Mouse (Mus musculus): Measurements from ENCODE around the gene Plac8. TPM values are rescaled to one million over a fixed set of nuclear protein-coding genes. Genes with fewer than 3 reads are reported as not detected.
A peak's percentile ranks its signal among the peaks of the same experiment; 100 is the strongest.

Gene Plac8
- polyA plus RNA-seq (2016; fragmentation: Nextera tagmentation; extraction: Ambion mirVana): 2.5 and 2.7 TPM in 2 replicates

GRCm38 (mm10) chr5:100572069-100572468 lies at the start of gene Plac8:
Gene Plac8, minus strand, starts transcription at chr5:100572245.
- no peaks in the 10 kb centered on the region for H3K36me3 ChIP-seq
- H3K27me3 ChIP-seq (ENCODE audit: low read depth, poor library complexity, severe bottlenecking): no peaks in the 10 kb centered on the region
- no peak within 1 kb of the TSS for H3K4me3 ChIP-seq
- 40% methylated on average over 7 of the region's 7 CpGs for WGBS
- no peaks in the 10 kb centered on the region for H3K4me1 ChIP-seq
- no peak for DNase-seq (ENCODE audit: low spot score)
- no peak within 1 kb of the TSS for H3K27ac ChIP-seq (replicated peaks)
- no peaks in the 10 kb centered on the region for H3K9me3 ChIP-seq (replicated peaks)

GRCm38 (mm10) chr5:100620952-100621351 lies 48.9 kb upstream of the Plac8 start:
- WGBS: 62% methylated on average over 9 of the region's 9 CpGs
- DNase-seq (ENCODE audit: low spot score): peak; percentile 17
- Histone ChIP-seq H3K27ac (replicated peaks) (no peak overlapping the region), H3K27me3 (ENCODE audit: low read depth, poor library complexity, severe bottlenecking) (no peaks in the 10 kb centered on the region), H3K4me3 (no peak overlapping the region), H3K36me3 (no peaks in the 10 kb centered on the region), H3K9me3 (replicated peaks) (no peaks in the 10 kb centered on the region), H3K4me1 (peaks cover 9% of the 10 kb centered on the region)

GRCm38 (mm10) chr5:100619586-100620275 lies 47.7 kb upstream of the Plac8 start:
- WGBS: 94% methylated on average over 15 of the region's 15 CpGs

GRCm38 (mm10) chr5:100613896-100614768 lies 42.1 kb upstream of the Plac8 start:
- H3K27me3 ChIP-seq (ENCODE audit: low read depth, poor library complexity, severe bottlenecking): no peaks in the 10 kb centered on the region
- no peaks in the 10 kb centered on the region for H3K36me3 ChIP-seq
- no peaks in the 10 kb centered on the region for H3K4me1 ChIP-seq
- no peak overlapping the region for H3K4me3 ChIP-seq
- no peak overlapping the region for H3K27ac ChIP-seq (replicated peaks)
- H3K9me3 ChIP-seq (replicated peaks): no peaks in the 10 kb centered on the region
- WGBS: 90% methylated on average over 17 of the region's 17 CpGs
- no peak for DNase-seq (ENCODE audit: low spot score)

More at GRCm38 (mm10) chr5:100619586-100620275, 47.7 kb upstream of the Plac8 start:
- no peaks in the 10 kb centered on the region for H3K9me3 ChIP-seq (replicated peaks)
- H3K36me3 ChIP-seq: no peaks in the 10 kb centered on the region
- H3K4me3 ChIP-seq: no peak overlapping the region
- H3K27me3 ChIP-seq (ENCODE audit: low read depth, poor library complexity, severe bottlenecking): no peaks in the 10 kb centered on the region
- peaks cover 9% of the 10 kb centered on the region for H3K4me1 ChIP-seq
- DNase-seq (ENCODE audit: low spot score): no peak
- H3K27ac ChIP-seq (replicated peaks): no peak overlapping the region

GRCm38 (mm10) chr5:100607868-100608267 lies 35.8 kb upstream of the Plac8 start:
- Histone ChIP-seq H3K9me3 (replicated peaks) (no peaks in the 10 kb centered on the region), H3K4me1 (no peaks in the 10 kb centered on the region), H3K27ac (replicated peaks) (no peak overlapping the region), H3K27me3 (ENCODE audit: low read depth, poor library complexity, severe bottlenecking) (no peaks in the 10 kb centered on the region), H3K4me3 (no peak overlapping the region), H3K36me3 (no peaks in the 10 kb centered on the region)
- 90% methylated on average over 9 of the region's 9 CpGs for WGBS
- DNase-seq (ENCODE audit: low spot score): no peak

GRCm38 (mm10) chr5:100607090-100607762 lies 35.2 kb upstream of the Plac8 start:
- no peak for DNase-seq (ENCODE audit: low spot score)
- H3K4me1 ChIP-seq: no peaks in the 10 kb centered on the region
- no peak overlapping the region for H3K4me3 ChIP-seq
- no peak overlapping the region for H3K27ac ChIP-seq (replicated peaks)
- no peaks in the 10 kb centered on the region for H3K9me3 ChIP-seq (replicated peaks)
- 74% methylated on average over 4 of the region's 4 CpGs for WGBS
- no peaks in the 10 kb centered on the region for H3K36me3 ChIP-seq
- no peaks in the 10 kb centered on the region for H3K27me3 ChIP-seq (ENCODE audit: low read depth, poor library complexity, severe bottlenecking)

- Histone ChIP-seq H3K4me1 (no peaks in the 10 kb centered on the region), H3K27me3 (ENCODE audit: low read depth, poor library complexity, severe bottlenecking) (no peaks in the 10 kb centered on the region), H3K27ac (replicated peaks) (no peak overlapping the region), H3K4me3 (no peak overlapping the region), H3K36me3 (no peaks in the 10 kb centered on the region), H3K9me3 (replicated peaks) (no peaks in the 10 kb centered on the region)
- DNase-seq (ENCODE audit: low spot score): no peak
- 84% methylated on average over 9 of the region's 9 CpGs for WGBS
Measured at GRCm38 (mm10) chr5:100605828-100606229, 33.8 kb upstream of the Plac8 start.

- H3K4me3 ChIP-seq: no peak overlapping the region
- no peak overlapping the region for H3K27ac ChIP-seq (replicated peaks)
- H3K27me3 ChIP-seq (ENCODE audit: low read depth, poor library complexity, severe bottlenecking): no peaks in the 10 kb centered on the region
- H3K4me1 ChIP-seq: no peaks in the 10 kb centered on the region
- no peak for DNase-seq (ENCODE audit: low spot score)
- no peaks in the 10 kb centered on the region for H3K36me3 ChIP-seq
- H3K9me3 ChIP-seq (replicated peaks): no peaks in the 10 kb centered on the region
- 85% methylated on average over 4 of the region's 4 CpGs for WGBS
Measured at GRCm38 (mm10) chr5:100604061-100604460, 32.0 kb upstream of the Plac8 start.

- Histone ChIP-seq H3K4me1 (0 out of 2 replicates have a peak, but pooled peaks cover 4% of the 10 kb centered on the region), H3K36me3 (no peaks in the 10 kb centered on the region), H3K9me3 (replicated peaks) (no peaks in the 10 kb centered on the region), H3K27me3 (ENCODE audit: low read depth, poor library complexity, severe bottlenecking) (no peaks in the 10 kb centered on the region), H3K4me3 (no peak overlapping the region), H3K27ac (replicated peaks) (no peak overlapping the region)
- WGBS: 82% methylated on average over 2 of the region's 2 CpGs
- DNase-seq (ENCODE audit: low spot score): no peak
Measured at GRCm38 (mm10) chr5:100601864-100602263, 29.8 kb upstream of the Plac8 start.

GRCm38 (mm10) chr5:100598961-100599463 lies 27.0 kb upstream of the Plac8 start:
- H3K9me3 ChIP-seq (replicated peaks): no peaks in the 10 kb centered on the region
- H3K4me3 ChIP-seq: no peak overlapping the region
- DNase-seq (ENCODE audit: low spot score): no peak
- 0 out of 2 replicates have a peak, but pooled peaks cover 4% of the 10 kb centered on the region for H3K4me1 ChIP-seq
- no peak overlapping the region for H3K27ac ChIP-seq (replicated peaks)
- no peaks in the 10 kb centered on the region for H3K27me3 ChIP-seq (ENCODE audit: low read depth, poor library complexity, severe bottlenecking)
- H3K36me3 ChIP-seq: no peaks in the 10 kb centered on the region
- WGBS: 94% methylated on average over 9 of the region's 9 CpGs

GRCm38 (mm10) chr5:100597886-100598485 lies 25.9 kb upstream of the Plac8 start:
- Histone ChIP-seq H3K4me1 (0 out of 2 replicates have a peak, but pooled peaks cover 4% of the 10 kb centered on the region), H3K27me3 (ENCODE audit: low read depth, poor library complexity, severe bottlenecking) (no peaks in the 10 kb centered on the region), H3K4me3 (no peak overlapping the region), H3K9me3 (replicated peaks) (no peaks in the 10 kb centered on the region), H3K36me3 (no peaks in the 10 kb centered on the region), H3K27ac (replicated peaks) (no peak overlapping the region)
- no peak for DNase-seq (ENCODE audit: low spot score)
- 80% methylated on average over 11 of the region's 11 CpGs for whole genome bisulfite sequencing

GRCm38 (mm10) chr5:100595999-100596398 lies 24.0 kb upstream of the Plac8 start:
- Histone ChIP-seq H3K27me3 (ENCODE audit: low read depth, poor library complexity, severe bottlenecking) (no peaks in the 10 kb centered on the region), H3K27ac (replicated peaks) (no peak overlapping the region), H3K4me1 (0 out of 2 replicates have a peak, but pooled peaks cover 4% of the 10 kb centered on the region), H3K36me3 (no peaks in the 10 kb centered on the region), H3K4me3 (no peak overlapping the region), H3K9me3 (replicated peaks) (no peaks in the 10 kb centered on the region)
- 87% methylated on average over 6 of the region's 6 CpGs for WGBS
- DNase-seq (ENCODE audit: low spot score): no peak
